Mouse (Mus musculus) midbrain, embryonic 14.5 days (tissue): ENCODE results near the gene Unk. TPM values are rescaled to one million over a fixed set of nuclear protein-coding genes. Genes with fewer than 3 reads are reported as not detected.

Experiments
- ATAC-seq: fragments of 200-750 bp; cut with Nextera tagmentation; 2 replicates; pipeline ENCODE4 v1.8.0; 2017; ENCODE audit warnings: moderate number of reproducible peaks, moderate library complexity; ENCODE audit not compliant: low FRiP score, low TSS enrichment
- DNase-seq: peaks from one replicate; pipeline ENCODE4 v3.0.0-alpha.2; 2015
- H3K27ac ChIP-seq: fragments of 300-500 bp; sonication (generic); replicated peaks from 2 replicates; pipeline ENCODE4 v1.5.1; 2014; ENCODE audit warnings: mild to moderate bottlenecking, low read depth, low read length, moderate library complexity
- H3K27me3 ChIP-seq: fragments of 300-500 bp; sonication (generic); 2 replicates; pipeline ENCODE4 v1.6.1; 2014; ENCODE audit warnings: low read length, control low read depth, mixed read lengths; ENCODE audit not compliant: control insufficient read depth, insufficient read depth
- H3K36me3 ChIP-seq: fragments of 300-500 bp; sonication (generic); 2 replicates; pipeline ENCODE4 v1.6.1; 2014; ENCODE audit warnings: low read length, control low read depth; ENCODE audit not compliant: control insufficient read depth, insufficient read depth
- H3K4me1 ChIP-seq: fragments of 300-500 bp; sonication (generic); 2 replicates; pipeline ENCODE4 v1.6.1; 2014; ENCODE audit warnings: mild to moderate bottlenecking, antibody characterized with exemption, low read length, control low read depth; ENCODE audit not compliant: control insufficient read depth, insufficient read depth
- H3K4me2 ChIP-seq: fragments of 300-500 bp; sonication (generic); 2 replicates; pipeline ENCODE4 v1.6.1; 2014; ENCODE audit warnings: mild to moderate bottlenecking, low read length, moderate library complexity
- H3K4me3 ChIP-seq: fragments of 300-500 bp; sonication (generic); replicated peaks from 2 replicates; pipeline ENCODE4 v1.5.1; 2014; ENCODE audit warnings: low read depth, low read length
- H3K9ac ChIP-seq: fragments of 300-500 bp; sonication (generic); replicated peaks from 2 replicates; pipeline ENCODE4 v1.6.1; 2014; ENCODE audit warnings: mild to moderate bottlenecking, low read length, moderate library complexity
- H3K9me3 ChIP-seq: fragments of 300-500 bp; sonication (generic); 2 replicates; pipeline ENCODE4 v1.6.1; 2016; ENCODE audit warnings: low read length, control low read depth, mixed read lengths; ENCODE audit not compliant: control insufficient read depth
- WGBS: fragments of 180-500 bp; shearing (Covaris S2); extraction: QIAGEN DNeasy Blood & Tissue Kit; methylation state at CpG from one replicate; pipeline ENCODE4 v1.1.7; 2014; 5-methylcytosine and 5-hydroxymethylcytosine counted together
- polyA plus RNA-seq: library from polyadenylated mRNA; unstranded; fragments of >200 nt; fragmentation: Nextera tagmentation; extraction: Ambion mirVana; gene quantifications from 2 replicates; pipeline ENCODE4 v1.2.1, GENCODE M21; 2014

Unk gene
- polyA plus RNA-seq, 1 experiment from 2014 or later, result 33.0 TPM

DNA sequence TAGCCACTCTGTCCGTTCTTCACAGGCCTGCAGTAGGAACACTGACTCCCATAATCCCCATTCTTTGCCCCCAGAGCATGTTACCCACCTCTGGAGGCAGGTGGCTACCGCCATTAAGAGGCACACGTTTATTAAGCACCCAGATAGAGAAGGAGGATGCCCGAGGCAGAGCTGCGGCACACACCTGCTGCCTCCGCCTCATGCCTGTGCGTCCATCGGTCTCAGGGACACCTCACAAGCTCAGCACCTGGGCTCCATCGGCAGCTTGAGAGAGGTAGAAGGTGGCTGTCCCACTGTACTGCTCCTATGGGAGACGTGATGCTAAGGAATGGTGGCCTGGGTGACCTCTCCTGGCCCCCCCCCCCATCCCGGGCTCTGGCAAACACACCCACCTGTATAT is 21.7 kb upstream of the Unk start:
- ATAC-seq (no peak), DNase-seq (no peak)
- H3K4me2 ChIP-seq, result no peak overlapping the region
- no peak overlapping the region for H3K27ac ChIP-seq
- H3K9ac ChIP-seq, result no peak overlapping the region
- no peaks in the 10 kb centered on the region for H3K27me3 ChIP-seq
- H3K4me1 ChIP-seq, result peaks cover 27% of the 10 kb centered on the region
- no peak overlapping the region for H3K4me3 ChIP-seq
- H3K36me3 ChIP-seq, result no peaks in the 10 kb centered on the region
- no peaks in the 10 kb centered on the region for H3K9me3 ChIP-seq
- 87% methylated on average over 11 of the region's 11 CpGs for WGBS

DNA sequence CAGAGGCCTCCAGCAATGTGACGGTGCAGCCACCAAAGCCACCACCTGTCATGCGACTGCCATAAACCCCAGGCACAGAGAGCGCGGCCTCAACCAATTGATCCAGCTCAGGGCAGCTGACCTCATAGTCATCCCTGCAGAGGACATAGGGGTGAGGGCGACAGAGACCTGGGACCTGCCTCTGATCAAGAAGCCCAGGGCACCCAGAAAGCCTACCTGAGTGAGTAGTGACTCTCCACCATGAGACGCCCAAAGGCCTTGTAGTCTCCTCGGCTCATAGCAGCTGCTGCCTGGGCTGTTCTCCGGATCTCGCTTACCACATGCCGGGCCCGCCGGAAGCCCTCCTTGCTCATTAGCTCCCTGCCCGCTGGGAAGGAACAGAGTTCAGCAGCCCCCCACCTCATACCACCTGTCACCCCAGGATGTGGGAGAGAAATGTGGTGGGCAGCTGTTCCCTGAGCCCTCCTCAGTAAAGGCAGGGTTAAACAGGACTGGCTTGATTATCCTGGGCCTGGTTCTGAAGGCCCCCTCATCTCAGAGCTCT is 21.2 kb upstream of the Unk start:
- Histone ChIP-seq H3K27ac (no peak overlapping the region), H3K4me3 (no peak overlapping the region)
- no peak for ATAC-seq

DNA sequence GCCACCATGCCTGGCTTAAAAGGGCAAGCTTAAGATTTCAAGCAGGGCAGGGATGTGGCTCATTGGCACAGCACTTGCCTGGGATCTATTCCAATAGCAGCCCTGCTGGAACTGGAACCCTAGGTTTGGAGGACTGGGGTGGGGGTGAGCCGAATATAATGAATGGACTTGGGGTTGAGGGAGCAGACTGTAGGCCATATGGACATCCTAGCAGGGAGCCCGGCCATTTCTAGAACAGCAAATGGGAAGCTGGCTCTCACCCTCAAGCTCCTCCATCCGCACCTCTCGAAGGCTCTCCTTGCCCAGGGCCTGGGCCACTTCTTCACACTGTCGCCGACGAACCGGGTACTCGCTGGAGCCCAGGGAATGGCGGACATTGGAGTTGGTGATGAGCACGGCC is 20.5 kb upstream of the Unk start:
- H3K27ac ChIP-seq, result no peak overlapping the region
- no peaks in the 10 kb centered on the region for H3K27me3 ChIP-seq
- H3K9me3 ChIP-seq, result no peaks in the 10 kb centered on the region
- WGBS, result 93% methylated on average over 11 of the region's 11 CpGs
- no peak for DNase-seq
- no peaks in the 10 kb centered on the region for H3K36me3 ChIP-seq
- ATAC-seq, result no peak
- peaks cover 25% of the 10 kb centered on the region for H3K4me1 ChIP-seq
- no peak overlapping the region for H3K9ac ChIP-seq
- H3K4me3 ChIP-seq, result no peak overlapping the region
- H3K4me2 ChIP-seq, result no peak overlapping the region

More for the DNA sequence above, 21.2 kb upstream of the Unk start:
- Histone ChIP-seq H3K4me2 (no peak overlapping the region), H3K4me1 (peaks cover 27% of the 10 kb centered on the region), H3K36me3 (no peaks in the 10 kb centered on the region), H3K9ac (no peak overlapping the region), H3K9me3 (no peaks in the 10 kb centered on the region), H3K27me3 (no peaks in the 10 kb centered on the region)
- 79% methylated on average over 13 of the region's 13 CpGs for WGBS
- DNase-seq, result no peak

DNA sequence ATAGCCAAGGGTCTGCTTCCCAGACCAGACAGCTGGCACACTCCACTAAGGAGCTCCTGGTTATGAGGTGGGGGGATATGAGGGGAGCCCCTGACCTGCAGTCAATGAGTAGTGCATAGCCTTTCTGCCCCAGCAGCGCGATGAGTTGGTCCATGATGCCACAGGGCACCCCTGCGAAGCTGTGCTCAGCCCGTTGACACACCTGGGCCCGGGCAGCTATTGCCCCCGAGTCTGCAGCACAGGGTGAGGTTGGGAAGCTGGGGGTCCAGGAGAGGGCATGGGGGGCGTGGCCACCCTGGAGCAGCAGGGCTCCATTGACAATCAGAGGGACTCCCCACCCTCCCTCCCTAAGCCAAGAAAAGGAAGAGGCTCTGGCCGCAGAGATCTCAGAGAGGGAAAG is 20.0 kb upstream of the Unk start:
- Histone ChIP-seq H3K27ac (no peak overlapping the region), H3K36me3 (no peaks in the 10 kb centered on the region), H3K9ac (no peak overlapping the region), H3K27me3 (no peaks in the 10 kb centered on the region), H3K9me3 (no peaks in the 10 kb centered on the region), H3K4me3 (no peak overlapping the region), H3K4me2 (no peak overlapping the region), H3K4me1 (peaks cover 20% of the 10 kb centered on the region)
- ATAC-seq, result no peak
- DNase-seq, result no peak
- 89% methylated on average over 8 of the region's 8 CpGs for WGBS

DNA sequence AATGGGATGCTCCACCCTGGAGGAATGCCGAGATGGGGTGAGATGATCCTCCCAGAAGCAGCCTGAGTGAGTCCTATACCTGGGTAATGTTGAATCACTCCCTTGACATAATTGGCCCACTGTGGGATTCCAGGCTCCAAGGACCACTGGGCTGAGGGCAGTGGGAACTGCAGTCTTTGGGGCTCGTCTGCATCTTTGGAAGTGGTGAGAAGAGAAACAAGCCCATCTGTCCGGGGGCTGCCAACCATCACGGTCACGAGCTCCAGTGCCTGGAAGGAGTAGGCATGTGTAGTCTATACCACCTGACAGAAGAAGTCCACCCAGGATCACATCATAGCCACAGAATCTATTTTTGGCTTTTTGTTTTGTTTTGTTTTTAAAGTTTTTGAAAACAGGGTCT is 19.2 kb upstream of the Unk start:
- no peak overlapping the region for H3K9ac ChIP-seq
- H3K4me2 ChIP-seq, result no peak overlapping the region

DNA sequence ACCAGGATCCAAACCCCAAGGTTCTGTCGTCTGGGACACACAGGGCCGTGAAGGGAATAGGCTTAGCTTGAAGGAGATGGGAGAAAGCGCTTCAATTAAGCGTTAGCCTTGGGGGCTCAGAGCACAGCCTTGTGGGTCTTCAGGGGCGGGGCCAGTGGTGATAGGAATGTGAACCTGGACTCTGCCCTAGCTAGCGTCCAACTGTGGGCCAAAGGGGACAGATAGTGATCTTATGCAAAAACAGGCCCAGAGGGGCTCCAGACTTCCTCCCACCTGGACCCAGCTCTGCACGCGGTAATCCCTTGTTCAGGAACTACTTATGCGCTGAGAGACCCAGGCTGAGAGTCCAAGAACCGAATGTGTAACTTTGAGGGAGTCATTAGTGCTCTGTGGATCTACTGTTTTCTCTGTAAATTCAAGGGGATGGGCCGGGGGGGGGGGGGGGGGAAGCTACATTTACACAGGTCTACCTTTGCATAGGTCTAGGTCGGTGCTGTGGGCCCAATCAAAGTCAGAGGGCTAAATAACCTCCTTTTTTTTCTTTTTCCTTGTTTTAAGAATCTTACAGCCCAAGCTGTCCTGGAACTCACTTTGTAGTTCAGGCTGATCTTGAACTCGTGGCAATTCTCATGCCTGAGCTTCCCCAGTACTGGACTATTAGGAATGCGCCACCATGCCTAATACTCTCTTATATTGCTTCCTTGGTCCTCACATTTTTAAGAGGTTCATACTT is 18.4 kb upstream of the Unk start:
- Histone ChIP-seq H3K4me2 (peak overlapping the region; percentile 81), H3K27me3 (no peaks in the 10 kb centered on the region), H3K4me1 (peaks cover 14% of the 10 kb centered on the region), H3K9ac (peak overlapping the region; percentile 60; the same call in 1 of the 2 replicates), H3K36me3 (no peaks in the 10 kb centered on the region), H3K9me3 (no peaks in the 10 kb centered on the region), H3K4me3 (peak overlapping the region; percentile 50), H3K27ac (peak overlapping the region; percentile 73; the same call in 1 of the 2 replicates)
- 24% methylated on average over 14 of the region's 14 CpGs for WGBS
- ATAC-seq, result peak; percentile 16; the same call in 1 of the 2 replicates
- DNase-seq, result no peak

More for the DNA sequence above, 19.2 kb upstream of the Unk start:
- ATAC-seq (no peak), DNase-seq (no peak)
- Histone ChIP-seq H3K4me3 (no peak overlapping the region), H3K27me3 (no peaks in the 10 kb centered on the region), H3K9me3 (no peaks in the 10 kb centered on the region), H3K27ac (no peak overlapping the region), H3K36me3 (no peaks in the 10 kb centered on the region), H3K4me1 (peaks cover 14% of the 10 kb centered on the region)
- WGBS, result 87% methylated on average over 5 of the region's 5 CpGs

DNA sequence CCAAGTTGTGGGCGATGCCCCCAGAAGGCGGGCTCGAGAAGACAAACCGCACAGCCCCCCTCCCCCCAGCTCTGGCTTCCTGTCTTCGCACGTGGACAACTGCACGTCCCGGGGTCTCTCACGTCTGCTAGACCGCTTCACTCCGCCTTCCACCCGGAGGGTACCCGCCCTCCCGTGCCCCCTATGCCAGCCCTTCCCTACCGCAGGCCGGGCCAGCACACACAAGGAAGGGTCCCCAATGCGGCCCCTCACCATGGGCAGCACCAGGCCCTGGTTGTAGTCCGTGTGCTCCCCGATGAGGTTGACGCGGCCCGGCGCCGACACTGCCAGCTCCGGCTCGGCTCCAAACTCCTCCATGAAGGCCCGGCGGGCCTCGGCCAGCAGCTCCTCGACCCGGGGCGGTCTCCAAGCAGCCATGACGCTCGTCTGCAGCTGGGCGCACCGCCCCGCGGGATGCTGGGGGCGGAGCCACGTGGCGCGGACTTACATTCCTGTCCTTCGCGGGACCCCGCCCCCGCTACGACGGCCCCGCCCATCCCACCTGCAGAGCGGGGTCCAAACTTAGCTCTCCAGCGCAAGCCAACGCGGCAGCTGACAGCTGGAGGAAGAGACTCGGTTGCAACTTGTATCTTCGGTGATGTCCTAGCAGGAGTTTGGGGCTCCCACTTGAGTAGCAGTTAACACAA is 17.7 kb upstream of the Unk start, which contains the start of gene Galk1:
Gene Galk1, minus strand, starts transcription at position 458 of the 686 bp plus-strand sequence.
- WGBS, result under 1% methylated on average over 55 of the region's 55 CpGs

DNA sequence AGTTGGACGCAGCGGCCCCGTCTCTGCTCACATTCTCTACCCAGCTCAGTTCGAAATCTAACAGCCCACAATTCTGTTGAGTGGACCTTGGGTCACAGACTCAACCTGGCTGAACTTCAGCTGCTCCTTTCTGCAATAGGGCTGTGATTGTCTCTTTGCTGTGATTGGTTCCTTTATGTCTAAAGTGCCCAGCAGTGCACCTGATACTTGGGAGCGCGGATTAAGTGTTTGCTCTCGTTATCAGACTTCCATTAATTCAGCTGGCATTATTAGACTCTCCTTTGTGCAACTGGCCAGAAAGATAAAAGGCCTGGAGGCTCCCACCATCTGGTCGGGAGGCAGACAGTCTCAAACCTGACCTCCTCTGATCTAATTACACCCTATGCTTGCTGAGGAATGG is 15.3 kb upstream of the Unk start:
- no peak overlapping the region for H3K4me3 ChIP-seq
- H3K4me1 ChIP-seq, result peaks cover 14% of the 10 kb centered on the region
- H3K4me2 ChIP-seq, result no peak overlapping the region
- H3K9me3 ChIP-seq, result no peaks in the 10 kb centered on the region
- H3K27ac ChIP-seq, result no peak overlapping the region
- DNase-seq, result no peak
- no peak for ATAC-seq
- no peak overlapping the region for H3K9ac ChIP-seq
- WGBS, result 58% methylated on average over 8 of the region's 8 CpGs
- H3K27me3 ChIP-seq, result no peaks in the 10 kb centered on the region
- no peaks in the 10 kb centered on the region for H3K36me3 ChIP-seq

More for the DNA sequence above, 17.7 kb upstream of the Unk start, which contains the start of gene Galk1:
- no peaks in the 10 kb centered on the region for H3K36me3 ChIP-seq
- no peaks in the 10 kb centered on the region for H3K27me3 ChIP-seq
- DNase-seq (peak; percentile 87), ATAC-seq (peak; percentile 74)
- H3K27ac ChIP-seq, result peak within 1 kb of the TSS; percentile 73
- no peaks in the 10 kb centered on the region for H3K9me3 ChIP-seq
- peak within 1 kb of the TSS; percentile 81 for H3K4me2 ChIP-seq
- peak within 1 kb of the TSS; percentile 50 for H3K4me3 ChIP-seq
- peaks cover 14% of the 10 kb centered on the region for H3K4me1 ChIP-seq
- H3K9ac ChIP-seq, result peak within 1 kb of the TSS; percentile 60
